Mouse (Mus musculus) hindbrain, embryonic 13.5 days (tissue): ENCODE measurements at regions not wholly inside any gene's neighbourhood (a gene's known extent, or its start where the extent isn't known, plus 50 kb on each side); places are given as distances from the start of the nearest gene placed in this dataset.

Source experiments
- ATAC-seq: fragments of 200-750 bp; cut with Nextera tagmentation; 2 replicates; pipeline ENCODE4 v1.8.0; 2017; ENCODE audit warnings: moderate TSS enrichment; ENCODE audit not compliant: low FRiP score
- H3K27ac ChIP-seq: fragments of 300-500 bp; sonication (generic); 2 replicates; pipeline ENCODE4 v1.5.1; 2015; ENCODE audit warnings: inconsistent platforms, mild to moderate bottlenecking, moderate library complexity
- H3K27me3 ChIP-seq: fragments of 300-500 bp; sonication (generic); 2 replicates; pipeline ENCODE4 v1.6.1; 2015; ENCODE audit warnings: mild to moderate bottlenecking, inconsistent platforms
- H3K36me3 ChIP-seq: fragments of 300-500 bp; sonication (generic); 2 replicates; pipeline ENCODE4 v1.6.1; 2015; ENCODE audit warnings: mild to moderate bottlenecking, inconsistent platforms
- H3K4me1 ChIP-seq: fragments of 300-500 bp; sonication (generic); replicated peaks from 2 replicates; pipeline ENCODE4 v1.6.1; 2015; ENCODE audit warnings: inconsistent platforms
- H3K4me2 ChIP-seq: fragments of 300-500 bp; sonication (generic); 2 replicates; pipeline ENCODE4 v1.6.1; 2015; ENCODE audit warnings: inconsistent platforms, mild to moderate bottlenecking, moderate library complexity
- H3K4me3 ChIP-seq: fragments of 300-500 bp; sonication (generic); 2 replicates; pipeline ENCODE4 v1.5.1; 2015; ENCODE audit warnings: mild to moderate bottlenecking, inconsistent platforms
- H3K9ac ChIP-seq: fragments of 300-500 bp; sonication (generic); 2 replicates; pipeline ENCODE4 v1.6.1; 2015; ENCODE audit warnings: mild to moderate bottlenecking, inconsistent platforms
- H3K9me3 ChIP-seq: fragments of 300-500 bp; sonication (generic); 2 replicates; pipeline ENCODE4 v1.6.1; 2016; ENCODE audit warnings: inconsistent platforms
- WGBS: fragments of 180-500 bp; shearing (Covaris S2); methylation state at CpG from one replicate; pipeline ENCODE4 v1.1.7; 2015; 5-methylcytosine and 5-hydroxymethylcytosine counted together

DNA sequence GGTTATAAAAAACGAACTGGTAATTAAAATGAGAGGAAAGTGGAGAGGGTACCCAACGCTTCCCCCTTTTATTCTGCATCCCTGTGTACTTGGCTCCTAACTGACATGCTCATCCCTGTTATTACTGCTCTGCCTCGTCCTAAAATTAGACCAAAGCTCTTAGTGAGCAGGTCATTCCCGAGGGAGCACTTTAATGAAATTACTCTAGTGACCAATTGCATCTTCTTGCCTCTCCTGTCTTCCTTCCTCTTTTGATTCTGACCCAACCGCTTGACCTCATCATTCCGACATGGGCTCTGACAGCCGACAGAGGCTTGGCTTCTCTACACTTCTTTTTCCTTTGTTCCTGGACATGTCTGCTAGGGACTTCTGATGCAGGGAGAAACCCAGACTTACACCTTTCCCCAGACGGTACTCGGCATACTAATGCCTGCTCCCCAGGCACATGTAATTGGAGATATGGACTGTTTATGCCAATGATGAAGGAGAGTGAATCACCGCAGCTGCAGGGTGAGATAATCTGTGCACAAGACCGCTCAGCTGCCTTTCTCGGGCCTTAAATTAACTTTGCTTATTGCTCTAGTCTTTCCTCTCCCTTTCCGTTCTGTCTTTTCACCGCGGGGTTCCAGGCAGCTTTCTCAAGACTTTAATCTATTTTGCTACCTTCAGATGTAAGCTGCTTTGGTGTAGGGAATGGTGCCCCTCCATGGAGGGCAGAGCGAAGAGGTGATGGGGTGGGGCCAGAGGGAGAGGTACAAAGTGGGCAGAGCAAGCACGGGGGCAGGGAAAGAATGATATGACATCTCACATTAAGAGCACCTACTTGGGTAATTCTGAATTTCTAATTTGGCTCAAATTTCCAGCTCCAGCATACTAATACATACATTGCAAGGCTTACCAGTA lies 66.1 kb upstream of the 4930583I09Rik start:
- Histone ChIP-seq H3K9me3 (no peaks in the 10 kb centered on the region), H3K4me3 (no peak overlapping the region), H3K27ac (peak overlapping the region; percentile 59), H3K9ac (peak overlapping the region; percentile 14; the same call in 1 of the 2 replicates), H3K27me3 (no peaks in the 10 kb centered on the region), H3K36me3 (no peaks in the 10 kb centered on the region), H3K4me1 (peaks cover 17% of the 10 kb centered on the region), H3K4me2 (no peak overlapping the region)
- no peak; the same call in 1 of the 2 replicates for ATAC-seq
- WGBS, result 58% methylated on average over 17 of the region's 17 CpGs

DNA sequence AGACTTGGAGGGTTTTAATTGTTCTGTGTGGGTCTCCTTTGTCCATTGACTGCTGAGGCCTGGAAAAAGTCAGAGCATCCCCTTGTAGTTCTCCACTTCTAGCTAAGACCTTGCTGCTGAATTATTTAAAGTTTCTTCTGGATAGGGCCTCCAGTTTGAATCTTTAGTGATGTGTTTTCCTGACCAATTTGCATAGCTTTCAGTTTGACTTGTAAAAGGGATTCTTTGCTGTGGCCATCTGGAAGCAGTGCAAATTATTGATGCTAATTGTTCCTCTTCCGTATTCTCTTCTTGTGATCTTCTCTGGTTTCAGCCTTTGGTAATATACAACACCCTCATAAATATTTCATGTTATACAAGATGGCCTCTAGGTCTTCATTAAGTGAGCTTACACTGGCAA lies 61.6 kb upstream of the 4930583I09Rik start:
- peaks cover 11% of the 10 kb centered on the region for H3K4me1 ChIP-seq
- H3K9me3 ChIP-seq, result no peaks in the 10 kb centered on the region
- H3K9ac ChIP-seq, result no peak overlapping the region
- no peak overlapping the region for H3K27ac ChIP-seq
- ATAC-seq, result no peak
- no peak overlapping the region for H3K4me2 ChIP-seq
- no peaks in the 10 kb centered on the region for H3K27me3 ChIP-seq
- 28% methylated on average over 1 of the region's 1 CpGs for WGBS
- H3K4me3 ChIP-seq, result no peak overlapping the region
- no peaks in the 10 kb centered on the region for H3K36me3 ChIP-seq

DNA sequence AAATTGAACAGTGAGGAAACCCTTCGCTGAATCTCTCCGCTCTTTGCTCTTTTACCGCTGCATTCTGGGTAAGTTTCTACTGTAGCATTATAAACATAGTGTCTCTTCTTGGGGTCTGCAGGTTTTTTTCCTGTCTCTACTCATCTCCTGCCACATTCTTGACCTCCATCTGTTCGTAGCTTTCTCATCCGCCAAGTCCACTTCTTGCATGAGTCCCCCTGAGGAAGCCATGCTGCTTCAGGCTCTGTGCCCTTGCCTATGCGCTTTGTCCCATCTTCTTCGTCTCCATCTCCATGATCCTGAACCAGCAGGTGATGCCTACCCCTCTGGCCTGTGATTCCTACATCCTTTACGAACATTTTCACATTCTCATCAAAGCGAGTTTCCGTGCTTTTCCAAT lies 60.0 kb upstream of the 4930583I09Rik start:
- H3K27me3 ChIP-seq, result no peaks in the 10 kb centered on the region
- WGBS, result 96% methylated on average over 10 of the region's 10 CpGs

DNA sequence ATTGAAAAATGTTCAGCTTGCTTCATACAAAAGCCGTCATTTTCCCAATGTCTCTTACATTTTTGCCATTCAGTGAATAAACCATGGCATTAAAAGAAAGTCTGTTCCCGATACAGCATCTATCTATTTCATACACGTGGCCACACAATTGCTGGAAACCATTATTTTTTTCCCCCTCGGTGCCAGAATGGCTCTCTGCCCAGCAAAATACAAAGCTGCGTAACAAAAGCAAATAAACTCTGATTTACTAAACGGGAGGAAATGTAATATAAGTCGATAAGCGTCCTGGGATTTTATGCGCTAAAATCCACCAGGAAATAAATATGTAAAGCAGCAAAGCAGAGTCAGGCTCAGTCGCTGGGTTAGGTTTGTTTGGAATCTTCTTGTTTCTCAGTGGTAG lies 59.6 kb upstream of the 4930583I09Rik start:
- Histone ChIP-seq H3K4me2 (no peak overlapping the region), H3K9ac (no peak overlapping the region), H3K4me3 (no peak overlapping the region), H3K9me3 (no peaks in the 10 kb centered on the region), H3K27ac (no peak overlapping the region), H3K27me3 (no peaks in the 10 kb centered on the region), H3K4me1 (no peaks in the 10 kb centered on the region), H3K36me3 (no peaks in the 10 kb centered on the region)
- WGBS, result 71% methylated on average over 10 of the region's 10 CpGs
- ATAC-seq, result no peak

More for the DNA sequence above, 60.0 kb upstream of the 4930583I09Rik start:
- Histone ChIP-seq H3K36me3 (no peaks in the 10 kb centered on the region), H3K9me3 (no peaks in the 10 kb centered on the region), H3K4me3 (no peak overlapping the region), H3K4me2 (no peak overlapping the region), H3K4me1 (no peaks in the 10 kb centered on the region), H3K9ac (no peak overlapping the region), H3K27ac (no peak overlapping the region)
- no peak for ATAC-seq

- ATAC-seq, result no peak
- 71% methylated on average over 7 of the region's 7 CpGs for WGBS
- no peak overlapping the region for H3K9ac ChIP-seq
- no peak overlapping the region for H3K4me2 ChIP-seq
- no peaks in the 10 kb centered on the region for H3K27me3 ChIP-seq
- no peak overlapping the region for H3K27ac ChIP-seq
- no peak overlapping the region for H3K4me3 ChIP-seq
- no peaks in the 10 kb centered on the region for H3K4me1 ChIP-seq
- H3K9me3 ChIP-seq, result no peaks in the 10 kb centered on the region
- no peaks in the 10 kb centered on the region for H3K36me3 ChIP-seq
These were observed 57.5 kb upstream of the 4930583I09Rik start for GRCm38 (mm10) chr17:64893182-64893902.
